Mouse (Mus musculus): Measurements from ENCODE around the gene Zdhhc1.

Zdhhc1 gene

DNA sequence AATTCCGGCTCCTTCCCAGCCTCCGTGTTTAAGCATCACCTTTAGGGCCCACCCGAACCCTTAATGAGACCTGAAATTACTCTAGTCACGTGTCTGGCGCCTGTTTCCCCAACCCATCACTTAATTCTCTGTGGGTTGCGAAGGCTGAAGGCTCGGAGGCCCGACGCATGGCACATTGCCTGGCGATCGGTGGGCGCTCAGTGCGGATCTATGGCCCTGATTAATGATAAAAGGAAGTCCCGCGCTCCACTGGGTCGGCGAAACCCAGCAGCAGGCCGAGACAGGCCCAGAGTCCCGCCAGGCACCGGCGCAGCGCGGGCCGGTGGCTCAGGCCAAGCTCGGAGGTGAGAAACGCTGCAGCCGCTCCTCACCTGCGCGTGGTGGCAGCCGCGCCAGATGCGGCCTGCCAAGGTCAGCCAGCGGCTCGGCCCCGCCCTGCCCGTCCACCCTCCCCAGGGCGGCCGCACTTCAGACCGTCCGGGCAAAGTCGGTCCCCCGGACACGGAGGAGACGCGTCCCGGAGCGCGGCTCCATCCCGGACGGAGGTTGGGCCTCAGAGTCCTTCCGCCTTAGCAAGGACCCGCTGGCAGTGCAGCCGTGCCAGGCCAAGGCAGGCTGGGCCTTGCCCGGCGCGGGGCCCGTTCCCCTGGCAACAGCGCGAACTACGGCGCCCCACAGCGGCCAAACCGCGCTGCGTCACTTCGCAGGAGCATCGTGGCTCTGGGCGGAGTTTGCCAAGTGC lies at the start of gene Zdhhc1:
Gene Zdhhc1, minus strand, starts transcription at position 464 of the 742 bp plus-strand sequence.
- in situ Hi-C loops (cut with MboI, MseI) = loop anchor here in 1 of 2 experiments (10.0 kb wide), 1 partner anchor 1318 kb away; no protein-coding TSS in a partner anchor

DNA sequence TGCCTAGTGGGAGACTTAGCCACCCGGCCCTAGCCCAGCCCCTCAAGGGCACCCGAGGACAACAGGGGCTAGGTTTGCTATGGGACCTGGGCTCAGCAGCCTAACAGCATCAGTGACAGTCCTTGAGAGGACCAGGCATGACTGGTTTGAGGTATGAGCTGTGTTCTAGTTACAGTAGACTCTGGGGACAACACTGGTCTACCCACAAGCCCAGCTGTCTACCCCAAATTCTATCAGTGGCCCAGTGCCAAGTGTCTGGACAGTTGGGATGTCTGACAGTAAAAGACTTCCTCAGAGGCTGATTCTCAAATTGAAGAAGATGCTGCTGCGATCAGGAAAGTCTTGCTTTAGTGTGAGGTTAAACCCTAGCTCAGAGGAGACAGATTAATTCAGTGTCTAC lies 48.5 kb upstream of the Zdhhc1 start:
- in situ Hi-C loops (cut with MboI, MseI) = no loop called here

DNA sequence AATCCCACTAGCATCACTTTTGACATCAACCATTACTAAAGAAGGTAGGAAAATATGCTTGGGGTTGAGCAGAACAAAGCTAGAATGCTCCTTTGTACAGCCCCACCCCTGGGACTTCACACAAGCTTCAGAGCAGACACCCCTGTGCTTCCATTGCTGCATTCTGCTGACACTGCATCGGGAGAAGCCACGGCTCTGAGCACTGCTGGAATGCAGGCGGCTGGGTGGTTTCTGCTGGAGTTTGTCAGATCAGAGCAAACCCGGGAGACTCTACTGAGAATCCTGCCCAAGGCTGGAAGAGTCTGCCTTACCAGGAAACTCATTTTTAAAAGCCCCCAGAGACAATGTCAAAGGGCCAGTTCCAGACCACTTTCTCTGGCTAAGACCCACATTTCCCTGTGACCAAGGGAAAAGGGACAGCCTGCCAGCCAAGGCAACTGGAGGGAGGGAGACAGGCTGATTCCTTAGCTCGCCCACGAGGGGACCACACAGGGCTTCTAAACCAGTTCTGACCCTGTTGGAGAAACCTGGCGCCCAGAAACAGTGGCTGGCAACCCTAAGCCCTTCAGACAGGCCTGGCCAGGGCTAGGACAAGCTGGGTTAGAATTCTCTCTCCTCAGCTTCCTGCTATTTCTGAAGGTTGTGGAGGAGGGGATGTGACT lies 48.0 kb upstream of the Zdhhc1 start:
- in situ Hi-C loops (cut with MboI, MseI) = no loop called here

DNA sequence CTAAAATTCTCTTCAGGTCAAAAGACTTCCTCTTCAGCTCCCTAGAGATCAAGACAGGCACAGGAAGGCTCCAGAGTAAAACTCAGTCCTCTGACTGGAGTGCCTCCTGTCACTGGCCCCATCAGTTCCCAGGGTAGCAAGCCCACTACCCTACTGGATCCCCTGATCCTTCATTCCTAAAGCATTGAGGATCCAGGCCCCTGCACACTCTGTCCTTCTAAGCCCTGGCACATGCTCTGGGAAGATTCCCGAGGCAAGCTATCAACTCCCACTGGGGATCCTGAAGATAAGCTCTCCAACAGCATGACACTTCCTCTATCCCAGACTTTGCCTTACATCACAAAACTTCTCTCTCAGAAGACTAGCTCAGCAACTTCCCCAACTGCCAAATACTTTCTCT lies 47.0 kb upstream of the Zdhhc1 start:
- in situ Hi-C loops (cut with MboI, MseI) = no loop called here

DNA sequence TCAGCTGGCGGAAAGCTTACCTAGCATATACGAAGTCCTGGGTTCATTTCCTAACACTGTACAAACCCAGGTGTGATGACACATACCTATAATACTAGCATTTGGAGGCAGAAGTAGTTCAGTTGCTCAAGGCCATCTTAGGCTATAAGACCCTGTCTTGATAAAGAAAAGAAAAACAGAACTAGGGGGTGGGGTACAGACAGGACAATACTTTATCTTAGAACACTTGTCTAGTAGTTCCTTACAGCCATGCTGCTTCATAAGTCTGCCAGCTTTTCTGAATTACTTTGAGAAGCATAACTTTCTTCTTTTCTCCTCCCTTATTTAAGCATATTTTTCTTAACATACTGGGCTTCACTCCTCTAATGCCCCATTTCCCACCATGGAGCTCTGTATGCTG lies 46.1 kb upstream of the Zdhhc1 start:
- in situ Hi-C loops (cut with MboI, MseI) = no loop called here

DNA sequence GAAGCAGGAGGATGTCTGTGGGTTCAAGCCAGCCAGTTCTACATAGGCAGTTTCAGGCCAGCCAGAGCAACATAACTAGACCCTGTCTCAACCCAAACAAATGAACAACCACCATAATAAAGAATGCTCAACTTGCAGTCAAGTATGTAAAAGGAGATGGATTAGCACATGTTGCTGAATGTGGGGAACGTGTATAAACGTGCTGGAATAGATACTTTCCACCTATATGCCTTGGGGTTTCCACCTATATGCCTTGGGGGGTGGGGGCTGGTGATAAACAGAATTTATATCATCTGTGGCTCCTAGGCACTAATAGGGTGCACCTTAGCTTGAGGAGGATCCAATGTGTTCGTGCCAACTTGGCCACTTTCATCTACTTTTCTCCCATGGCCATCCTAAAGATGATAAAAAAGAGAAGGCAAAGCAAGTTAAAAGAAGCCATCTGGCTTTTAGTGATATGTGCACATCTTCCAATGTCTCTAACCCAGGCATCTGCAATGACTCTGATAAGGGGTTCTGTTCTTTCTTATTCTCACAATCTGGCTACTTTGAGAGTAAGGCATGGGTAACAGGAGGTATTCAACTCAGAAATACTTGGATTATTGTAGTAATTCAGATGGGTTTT lies 45.4 kb upstream of the Zdhhc1 start:
- in situ Hi-C loops (cut with MboI, MseI) = no loop called here

DNA sequence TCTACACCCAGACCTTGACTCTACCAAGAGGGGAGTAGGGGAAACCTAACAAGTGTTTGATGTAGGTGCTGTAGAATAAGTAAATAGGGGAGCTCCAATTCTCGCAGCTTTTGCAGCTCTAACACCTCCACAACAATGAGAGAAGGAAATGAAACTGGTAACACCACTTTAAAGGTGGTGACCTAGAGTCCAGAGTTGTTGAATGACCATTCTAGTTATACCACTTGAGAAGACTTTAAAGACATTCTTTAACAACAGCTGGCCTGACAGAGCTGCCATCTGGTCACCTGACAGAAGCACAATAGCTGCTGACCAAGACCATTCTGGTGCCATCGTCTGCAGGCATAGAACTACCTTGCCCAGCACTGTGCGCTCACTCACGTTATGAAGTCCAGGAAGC lies 42.2 kb upstream of the Zdhhc1 start:
- in situ Hi-C loops (cut with MboI, MseI) = loop anchor here in 1 of 2 experiments (10.0 kb wide), 1 partner anchor 64 kb away; the partner anchor contains the start of gene Tppp3

DNA sequence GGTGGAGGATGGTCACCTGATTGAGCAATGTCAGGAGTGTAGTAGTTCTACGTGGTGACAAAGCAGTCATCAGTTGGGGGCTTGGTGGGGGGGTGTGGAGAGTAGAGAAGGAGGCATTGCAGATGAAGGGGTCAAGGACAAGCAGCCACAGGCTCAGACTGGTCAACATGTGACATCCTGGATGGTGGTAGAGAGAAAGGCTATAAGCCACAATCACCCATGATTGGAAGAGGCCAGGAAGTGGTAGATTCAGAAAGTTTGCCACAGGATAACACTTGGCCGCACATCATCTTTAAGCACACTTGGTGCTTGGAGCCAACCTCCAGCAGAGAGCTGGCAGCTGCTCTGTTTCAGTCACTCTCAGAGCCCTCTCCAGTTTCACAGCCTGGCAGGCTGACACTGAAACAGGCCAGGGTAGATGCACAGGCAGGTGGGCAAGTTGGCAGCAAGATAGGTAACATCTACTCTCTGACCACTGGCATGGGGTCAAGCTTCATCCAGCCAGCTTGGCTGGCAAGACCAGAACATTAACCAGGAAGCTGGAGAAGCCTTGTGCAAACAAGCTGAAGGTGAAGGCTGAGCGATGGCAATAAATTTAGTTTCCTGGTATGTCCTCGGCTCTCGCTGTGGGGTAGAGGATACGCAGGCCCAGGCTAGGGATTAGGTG lies 40.4 kb upstream of the Zdhhc1 start:
- in situ Hi-C loops (cut with MboI, MseI) = loop anchor here in 1 of 2 experiments (10.0 kb wide), 1 partner anchor 62 kb away; the partner anchor contains the start of gene Tppp3

DNA sequence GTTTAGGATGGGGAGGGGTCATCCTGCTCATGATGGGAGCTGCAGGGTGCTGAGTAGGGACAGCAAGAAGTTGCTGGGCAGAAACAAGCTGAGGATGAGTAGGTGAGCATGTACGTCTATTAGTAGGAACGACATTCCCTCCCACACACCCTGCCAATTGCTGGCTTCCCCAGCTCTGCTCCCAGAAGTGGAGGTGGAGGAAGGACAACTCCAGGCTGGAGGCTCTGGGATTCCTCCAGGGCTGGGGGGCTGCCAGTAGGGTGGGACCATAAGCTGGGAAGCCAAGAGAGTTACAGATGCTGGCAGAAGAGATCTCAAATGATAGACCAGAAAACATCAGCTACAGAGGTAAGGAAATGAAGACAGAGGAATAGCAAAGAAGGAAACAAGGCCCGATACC lies 39.8 kb upstream of the Zdhhc1 start:
- in situ Hi-C loops (cut with MboI, MseI) = loop anchor here in 1 of 2 experiments (10.0 kb wide), 1 partner anchor 62 kb away; the partner anchor contains the start of gene Tppp3

DNA sequence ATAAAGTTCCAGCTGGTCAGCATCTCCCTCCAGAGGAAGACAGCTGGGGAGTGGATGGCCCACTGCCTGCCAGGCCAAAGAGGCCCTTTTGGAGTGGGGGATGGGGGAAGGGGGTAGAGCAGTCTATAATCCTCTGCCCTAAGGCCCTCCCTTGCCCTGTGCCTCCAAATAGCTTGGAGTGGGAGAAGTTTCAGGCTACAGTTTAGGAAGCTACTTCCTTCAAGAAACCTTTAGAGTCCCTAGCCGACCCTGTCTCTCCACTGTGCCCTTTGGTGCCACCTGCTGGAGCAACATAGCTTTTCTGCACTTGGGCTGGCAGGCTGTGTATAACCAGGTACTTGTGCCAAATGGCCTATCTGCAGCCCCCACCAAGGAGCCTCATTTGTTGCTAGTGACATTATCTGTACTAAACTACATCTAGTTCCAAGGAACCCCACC lies 37.2 kb upstream of the Zdhhc1 start:
- in situ Hi-C loops (cut with MboI, MseI) = loop anchor here in 1 of 2 experiments (10.0 kb wide), 1 partner anchor 59 kb away; the partner anchor contains the start of gene Tppp3

DNA sequence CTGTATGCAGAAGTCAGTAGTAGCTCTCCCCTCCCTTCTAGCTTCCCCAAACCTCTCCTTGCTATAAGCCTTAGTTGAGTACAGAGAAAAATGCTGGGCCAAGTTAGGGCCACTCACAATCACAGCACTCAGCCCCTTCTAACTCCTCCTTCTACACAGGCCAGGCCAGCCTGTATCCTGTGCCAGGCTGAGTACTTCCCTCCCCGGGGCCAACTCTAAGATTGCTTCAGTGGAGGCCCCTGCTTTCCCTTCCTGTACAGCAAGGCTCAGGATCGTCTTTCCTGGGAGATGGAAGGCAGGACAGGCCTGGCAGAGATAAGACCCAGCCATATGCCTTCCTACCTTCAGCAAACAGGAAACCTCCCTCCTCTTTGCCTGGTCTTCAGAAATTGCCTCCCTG lies 36.7 kb upstream of the Zdhhc1 start:
- in situ Hi-C loops (cut with MboI, MseI) = loop anchor here in 1 of 2 experiments (10.0 kb wide), 1 partner anchor 59 kb away; the partner anchor contains the start of gene Tppp3

DNA sequence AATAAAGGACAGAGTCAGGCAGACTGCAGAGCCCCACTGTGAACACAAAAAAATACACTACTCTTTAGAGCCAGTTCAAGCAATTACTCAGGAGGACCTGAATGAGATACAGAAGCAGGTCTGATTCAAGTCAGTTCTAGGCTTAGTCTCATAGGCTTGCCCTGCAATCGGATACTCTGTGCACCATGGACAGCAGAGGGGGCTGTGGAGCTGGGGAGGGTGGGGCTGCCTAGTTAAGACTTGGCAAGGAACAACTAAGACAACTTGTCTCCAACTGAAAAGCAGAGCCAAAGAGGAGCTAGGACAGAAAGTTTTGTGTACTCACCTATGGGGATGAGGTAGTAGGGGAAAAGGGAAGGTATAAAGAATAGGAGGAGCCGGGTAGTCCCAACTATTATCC lies 35.1 kb upstream of the Zdhhc1 start:
- in situ Hi-C loops (cut with MboI, MseI) = loop anchor here in 1 of 2 experiments (10.0 kb wide), 1 partner anchor 57 kb away; the partner anchor contains the start of gene Tppp3

DNA sequence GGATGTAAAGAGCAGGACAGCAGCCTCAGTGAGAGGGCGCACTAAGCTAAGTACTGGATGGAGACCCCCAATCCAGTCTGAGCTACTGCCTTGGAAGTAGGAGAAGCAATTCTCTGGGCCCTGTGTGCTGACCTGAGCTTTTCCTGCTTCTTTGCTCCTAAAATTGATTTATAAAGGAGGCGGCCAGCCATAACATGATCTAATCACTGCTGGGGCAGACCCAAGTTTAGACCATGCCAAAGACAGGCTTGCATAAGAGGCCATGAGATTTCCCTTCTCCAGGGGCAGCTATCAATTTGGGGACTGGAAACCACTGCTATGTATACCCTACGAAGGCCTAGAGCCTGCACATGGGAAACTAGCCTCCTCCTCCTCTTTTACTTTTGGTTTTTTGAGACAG lies 32.6 kb upstream of the Zdhhc1 start:
- in situ Hi-C loops (cut with MboI, MseI) = no loop called here

DNA sequence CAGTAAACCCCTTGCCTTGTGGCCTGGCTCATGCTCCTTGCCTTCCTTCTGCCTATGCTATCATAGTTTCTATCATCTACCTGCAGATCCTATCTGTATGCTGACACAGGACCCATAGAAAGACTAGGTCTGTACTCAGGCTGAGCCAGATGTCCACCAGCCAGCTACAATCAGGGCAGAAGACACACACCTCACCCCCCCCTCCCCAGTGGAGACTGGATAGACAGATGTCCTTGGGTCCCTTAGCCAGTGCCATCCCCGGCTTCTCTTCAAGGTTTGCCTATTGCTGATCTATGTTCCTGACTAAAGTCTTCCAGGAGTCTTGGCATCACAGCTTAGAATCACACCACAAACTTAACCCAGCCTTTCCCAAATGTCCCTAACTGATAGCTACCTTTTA lies 31.5 kb upstream of the Zdhhc1 start:
- in situ Hi-C loops (cut with MboI, MseI) = no loop called here

DNA sequence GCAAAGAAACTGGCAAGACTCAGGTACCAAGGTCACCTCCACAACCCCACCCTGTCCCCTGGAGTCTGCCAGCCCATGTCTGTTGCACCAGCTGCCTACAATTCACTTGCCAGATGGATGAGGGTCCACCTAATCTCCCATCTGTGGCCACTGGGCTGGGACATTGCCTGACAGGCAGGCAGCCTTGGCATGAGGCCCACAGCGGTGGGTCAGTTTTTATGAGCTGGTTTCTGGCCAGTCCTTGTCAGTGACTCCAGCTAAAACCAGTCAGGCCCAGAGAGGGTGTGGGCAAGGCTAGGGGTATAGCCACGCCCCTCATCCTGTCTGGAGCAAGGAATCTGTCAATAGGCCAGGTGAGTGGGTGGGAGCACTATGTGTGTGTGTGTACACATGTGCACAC lies 30.4 kb upstream of the Zdhhc1 start:
- in situ Hi-C loops (cut with MboI, MseI) = no loop called here

DNA sequence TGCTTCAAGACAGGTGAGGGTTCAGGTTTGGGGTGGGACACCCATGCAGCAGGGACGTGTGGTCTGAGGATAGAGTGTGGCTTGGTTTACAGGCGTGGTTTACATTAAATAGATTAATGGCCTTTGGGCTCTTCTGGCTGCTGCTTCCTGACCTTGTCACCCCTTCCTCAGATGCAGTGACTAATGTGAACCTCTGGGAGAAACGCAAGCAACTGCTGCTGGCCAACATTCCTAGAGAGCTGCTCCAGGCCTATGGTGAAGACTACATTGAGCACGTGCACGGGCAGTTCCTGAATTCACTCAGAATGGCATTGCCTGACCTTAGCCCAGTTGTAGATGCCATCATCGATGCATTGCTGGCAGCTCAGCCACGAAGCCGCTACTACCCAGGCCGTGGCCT lies 26.2 kb upstream of the Zdhhc1 start:
- in situ Hi-C loops (cut with MboI, MseI) = no loop called here

DNA sequence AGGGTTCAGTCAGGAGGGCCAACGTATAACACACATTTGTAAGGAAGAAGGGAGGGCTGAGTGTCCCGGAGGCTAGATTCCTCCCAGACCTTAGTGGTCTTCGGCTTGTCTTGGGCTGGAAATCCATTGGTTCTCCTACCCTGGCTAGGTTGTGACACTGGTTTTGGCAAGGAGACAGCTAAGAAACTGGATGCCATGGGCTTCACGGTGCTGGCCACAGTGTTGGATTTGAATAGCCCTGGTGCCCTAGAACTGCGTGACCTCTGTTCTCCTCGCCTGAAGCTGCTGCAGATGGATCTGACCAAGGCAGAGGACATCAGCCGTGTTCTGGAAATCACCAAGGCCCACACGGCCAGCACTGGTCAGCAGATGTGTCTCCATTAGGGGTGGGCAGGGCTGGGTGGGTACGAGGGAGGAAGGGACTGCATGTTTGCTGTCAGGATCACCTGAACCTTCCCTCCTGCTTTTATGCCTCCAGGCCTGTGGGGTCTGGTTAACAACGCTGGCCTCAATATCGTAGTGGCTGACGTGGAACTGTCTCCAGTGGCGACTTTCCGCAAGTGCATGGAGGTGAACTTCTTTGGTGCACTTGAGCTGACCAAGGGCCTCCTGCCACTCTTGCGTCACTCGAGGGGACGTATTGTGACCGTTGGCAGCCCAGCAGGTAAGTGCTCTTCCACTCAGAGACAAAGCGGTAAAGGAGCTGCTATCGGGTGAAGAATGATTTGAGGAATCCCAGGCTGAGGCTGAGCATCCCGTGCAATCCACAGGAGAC lies 25.5 kb upstream of the Zdhhc1 start:
- in situ Hi-C loops (cut with MboI, MseI) = no loop called here

DNA sequence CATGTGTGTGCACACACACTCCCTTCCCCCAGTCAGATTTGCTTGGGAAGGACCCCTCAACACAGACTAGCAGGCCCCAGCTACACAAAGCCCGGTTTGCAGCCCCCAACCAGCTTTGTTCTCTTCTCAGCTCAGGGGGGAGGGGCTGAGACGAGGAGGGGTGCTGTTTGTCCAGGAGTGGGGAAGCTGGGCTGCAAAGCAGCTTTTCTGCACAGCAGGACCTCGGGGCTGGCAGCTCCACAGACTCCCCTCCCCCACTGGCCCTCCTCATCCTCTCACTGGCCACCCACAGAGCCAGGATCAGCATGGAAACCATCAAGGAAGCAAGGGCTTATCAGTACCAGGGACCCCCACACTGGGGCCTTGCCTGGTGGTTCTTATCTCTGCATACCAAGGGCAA lies 24.4 kb upstream of the Zdhhc1 start:
- in situ Hi-C loops (cut with MboI, MseI) = no loop called here

DNA sequence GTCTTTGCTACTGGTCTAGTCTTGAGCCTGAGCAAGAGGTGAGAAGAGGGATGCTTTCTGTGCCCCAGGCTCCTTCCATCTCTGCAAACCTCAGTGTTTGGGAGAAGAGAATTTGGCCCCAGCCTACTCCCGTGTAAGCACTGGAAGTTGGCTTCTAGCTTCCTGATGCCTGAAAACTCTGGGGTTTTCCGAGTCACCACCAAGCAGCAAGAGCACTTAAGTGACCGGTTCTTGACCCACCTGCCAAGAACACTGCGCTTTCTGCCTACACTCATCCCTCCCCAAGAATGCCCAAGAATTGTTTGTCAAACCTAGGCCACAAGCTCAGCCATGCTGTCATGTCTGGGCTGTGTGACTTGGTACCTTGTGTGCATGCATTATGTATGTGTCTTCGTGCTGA lies 23.8 kb upstream of the Zdhhc1 start:
- in situ Hi-C loops (cut with MboI, MseI) = no loop called here

DNA sequence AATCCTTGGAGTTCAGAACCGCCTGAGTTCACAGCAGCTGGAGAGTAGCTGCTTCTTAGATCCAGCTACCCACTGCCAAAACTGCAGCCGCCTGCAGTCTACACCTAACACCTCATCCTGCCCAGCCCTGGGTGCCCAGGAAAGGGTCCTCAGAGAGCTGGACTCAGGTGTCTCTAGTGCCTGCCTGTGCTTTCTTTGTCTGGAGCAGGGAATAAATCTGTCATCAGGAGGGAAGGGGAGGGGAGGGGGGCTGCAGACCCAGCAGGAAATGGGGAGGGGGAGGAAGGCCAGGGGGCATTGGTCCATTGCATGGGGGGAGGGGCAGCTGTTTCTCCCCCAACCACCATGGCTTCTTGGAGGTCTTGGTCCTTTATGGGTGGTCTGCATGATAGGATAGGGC lies 22.9 kb upstream of the Zdhhc1 start:
- in situ Hi-C loops (cut with MboI, MseI) = no loop called here
